Mouse (Mus musculus) T-helper 2 cell (primary cell): ENCODE data around the gene Alkbh3.

Experiments used
- in situ Hi-C: fragments of 300-600 bp; cut with MboI, MseI; formaldehyde crosslinking; loops from one replicate; pipeline ENCODE4 v1.15.1; 2025; ENCODE audit warnings: high pct_unique_total_duplicates

The Alkbh3 gene

GRCm38 (mm10) chr2:93955886-93956285 lies 54.7 kb downstream of the Alkbh3 start:
- in situ Hi-C loops, result no loop called here

- in situ Hi-C loops, result no loop called here
Observed at GRCm38 (mm10) chr2:93954781-93955578, 55.6 kb downstream of the Alkbh3 start.

- in situ Hi-C loops, result no loop called here
Observed at GRCm38 (mm10) chr2:93953726-93954125, 56.9 kb downstream of the Alkbh3 start.

GRCm38 (mm10) chr2:93946976-93947375 lies 63.6 kb downstream of the Alkbh3 start:
- in situ Hi-C loops, result no loop called here

- in situ Hi-C loops, result no loop called here
Observed at GRCm38 (mm10) chr2:93944855-93945254, 65.8 kb downstream of the Alkbh3 start.

- in situ Hi-C loops, result no loop called here
Observed at GRCm38 (mm10) chr2:93944099-93944498, 66.5 kb downstream of the Alkbh3 start.

- in situ Hi-C loops, result no loop called here
Observed at GRCm38 (mm10) chr2:93941670-93942069, 68.9 kb downstream of the Alkbh3 start.

GRCm38 (mm10) chr2:93938534-93938933 lies 72.1 kb downstream of the Alkbh3 start:
- in situ Hi-C loops, result loop anchor here (10.0 kb wide), 1 partner anchor 1144 kb away; no protein-coding TSS in a partner anchor
